Mouse (Mus musculus): ENCODE measurements around the gene Hmox1. TPM values are rescaled to one million over a fixed set of nuclear protein-coding genes. Genes with fewer than 3 reads are reported as not detected.

Gene Hmox1
- polyA plus RNA-seq, 1 experiment from 2014 or later = 160 TPM

DNA sequence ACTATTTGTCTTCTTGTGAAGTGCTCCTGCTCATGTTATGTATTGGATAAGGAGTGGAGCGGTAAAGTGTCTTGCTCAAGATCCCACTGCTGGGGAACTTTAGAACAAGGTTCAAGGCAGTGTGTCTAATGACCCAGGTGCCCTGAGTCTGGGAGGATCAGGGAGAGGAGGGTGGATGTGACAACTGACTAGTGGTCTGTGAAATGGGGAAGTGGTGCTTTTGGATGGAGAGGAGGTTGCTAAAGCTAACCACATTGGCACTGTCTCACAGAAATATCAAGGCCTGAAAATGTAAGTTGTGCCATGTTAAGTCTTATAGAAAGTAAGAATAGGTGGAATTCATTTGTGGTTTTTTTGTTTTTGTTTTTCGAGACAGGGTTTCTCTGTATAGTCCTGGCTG lies 26.3 kb downstream of the Hmox1 start:
- 76% methylated on average over 2 of the region's 2 CpGs for WGBS (ENCODE audit: insufficient replicate concordance)
- ATAC-seq = peak; percentile 23; the same call in 1 of the 2 replicates
- no peaks in the 10 kb centered on the region for H3K9me3 ChIP-seq (ENCODE audit: low read length)
- no peak for TF ChIP-seq CTCF (IDR thresholded peaks at IDR 0.05; ENCODE audit: low read depth)
- no peak for TF ChIP-seq EP300 (IDR thresholded peaks at IDR 0.05; ENCODE audit: low read depth)
- H3K36me3 ChIP-seq (replicated peaks; ENCODE audit: insufficient read depth, low read length) = peaks cover 83% of the 10 kb centered on the region
- H3K4me1 ChIP-seq (ENCODE audit: insufficient read depth) = no peaks in the 10 kb centered on the region
- no peak overlapping the region for H3K4me3 ChIP-seq (ENCODE audit: low read depth, low read length)
- H3K27me3 ChIP-seq (ENCODE audit: insufficient read depth, low read length) = no peaks in the 10 kb centered on the region
- H3K9ac ChIP-seq (replicated peaks) = no peak overlapping the region
- peak; percentile 22 for DNase-seq
- H3K4me2 ChIP-seq (ENCODE audit: low read depth, low read length) = no peak overlapping the region
- H3K27ac ChIP-seq (ENCODE audit: low read depth) = no peak overlapping the region

GRCm38 (mm10) chr8:75127406-75127805 lies 34.0 kb downstream of the Hmox1 start:
- 91% methylated on average over 1 of the region's 1 CpGs for WGBS (ENCODE audit: insufficient replicate concordance)
- no peaks in the 10 kb centered on the region for H3K9me3 ChIP-seq (ENCODE audit: low read length)
- no peak for DNase-seq
- H3K4me2 ChIP-seq (ENCODE audit: low read depth, low read length) = no peak overlapping the region
- no peak for TF ChIP-seq CTCF (IDR thresholded peaks at IDR 0.05; ENCODE audit: low read depth)
- TF ChIP-seq EP300 (IDR thresholded peaks at IDR 0.05; ENCODE audit: low read depth) = no peak
- no peaks in the 10 kb centered on the region for H3K27me3 ChIP-seq (ENCODE audit: insufficient read depth, low read length)
- no peaks in the 10 kb centered on the region for H3K4me1 ChIP-seq (ENCODE audit: insufficient read depth)
- H3K4me3 ChIP-seq (ENCODE audit: low read depth, low read length) = no peak overlapping the region
- H3K27ac ChIP-seq (ENCODE audit: low read depth) = no peak overlapping the region
- peaks cover 71% of the 10 kb centered on the region for H3K36me3 ChIP-seq (replicated peaks; ENCODE audit: insufficient read depth, low read length)
- no peak overlapping the region for H3K9ac ChIP-seq (replicated peaks)
- ATAC-seq = no peak

GRCm38 (mm10) chr8:75132485-75132884 lies 39.1 kb downstream of the Hmox1 start:
- H3K4me2 ChIP-seq (ENCODE audit: low read depth, low read length) = no peak overlapping the region
- ATAC-seq (peak; percentile 66; the same call in 1 of the 2 replicates), DNase-seq (peak; percentile 72)
- no peaks in the 10 kb centered on the region for H3K9me3 ChIP-seq (ENCODE audit: low read length)
- peak; percentile 84 for TF ChIP-seq CTCF (IDR thresholded peaks at IDR 0.05; ENCODE audit: low read depth)
- no peak for TF ChIP-seq EP300 (IDR thresholded peaks at IDR 0.05; ENCODE audit: low read depth)
- no peak overlapping the region for H3K9ac ChIP-seq (replicated peaks)
- peaks cover 23% of the 10 kb centered on the region for H3K36me3 ChIP-seq (replicated peaks; ENCODE audit: insufficient read depth, low read length)
- WGBS (ENCODE audit: insufficient replicate concordance) = 16% methylated on average over 3 of the region's 3 CpGs
- no peak overlapping the region for H3K4me3 ChIP-seq (ENCODE audit: low read depth, low read length)
- no peak overlapping the region for H3K27ac ChIP-seq (ENCODE audit: low read depth)
- H3K4me1 ChIP-seq (ENCODE audit: insufficient read depth) = no peaks in the 10 kb centered on the region
- H3K27me3 ChIP-seq (ENCODE audit: insufficient read depth, low read length) = no peaks in the 10 kb centered on the region

DNA sequence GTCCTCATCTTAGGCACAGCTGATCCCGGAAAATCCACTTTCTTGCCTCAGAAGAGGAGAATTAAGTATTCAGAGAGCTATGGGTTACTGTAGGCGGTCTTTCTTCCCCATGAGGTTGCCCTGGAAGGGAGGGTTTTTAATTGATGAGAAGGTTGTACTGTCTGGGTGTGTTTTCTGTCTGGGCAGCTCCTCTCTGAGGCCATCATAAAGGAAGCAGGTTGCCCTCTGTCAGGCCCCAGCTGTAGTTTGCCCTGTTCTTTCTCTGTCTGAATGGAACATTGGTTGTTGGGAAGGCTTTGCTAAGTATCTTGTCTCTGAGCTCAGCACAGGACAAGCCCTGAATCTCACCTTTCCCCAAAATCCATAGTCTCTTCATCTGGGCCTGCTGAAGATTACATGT lies 40.0 kb downstream of the Hmox1 start:
- ATAC-seq = no peak
- 88% methylated on average over 2 of the region's 2 CpGs for WGBS (ENCODE audit: insufficient replicate concordance)
- no peak overlapping the region for H3K27ac ChIP-seq (ENCODE audit: low read depth)

GRCm38 (mm10) chr8:75134603-75135391 lies 41.4 kb downstream of the Hmox1 start:
- H3K4me2 ChIP-seq (ENCODE audit: low read depth, low read length) = no peak overlapping the region
- H3K4me3 ChIP-seq (ENCODE audit: low read depth, low read length) = no peak overlapping the region
- WGBS (ENCODE audit: insufficient replicate concordance) = 12% methylated on average over 2 of the region's 2 CpGs
- no peaks in the 10 kb centered on the region for H3K27me3 ChIP-seq (ENCODE audit: insufficient read depth, low read length)
- no peak overlapping the region for H3K9ac ChIP-seq (replicated peaks)
- no peak overlapping the region for H3K27ac ChIP-seq (ENCODE audit: low read depth)
- peaks cover 6% of the 10 kb centered on the region; the same call in 1 of the 2 replicates for H3K36me3 ChIP-seq (replicated peaks; ENCODE audit: insufficient read depth, low read length)
- H3K9me3 ChIP-seq (ENCODE audit: low read length) = no peaks in the 10 kb centered on the region
- ATAC-seq = peak; percentile 52
- no peaks in the 10 kb centered on the region for H3K4me1 ChIP-seq (ENCODE audit: insufficient read depth)
- TF ChIP-seq EP300 (IDR thresholded peaks at IDR 0.05; ENCODE audit: low read depth) (no peak), CTCF (IDR thresholded peaks at IDR 0.05; ENCODE audit: low read depth) (no peak)
- DNase-seq = no peak

More for the DNA sequence above, 40.0 kb downstream of the Hmox1 start:
- Histone ChIP-seq H3K4me2 (ENCODE audit: low read depth, low read length) (no peak overlapping the region), H3K9me3 (ENCODE audit: low read length) (no peaks in the 10 kb centered on the region), H3K9ac (replicated peaks) (no peak overlapping the region), H3K36me3 (replicated peaks; ENCODE audit: insufficient read depth, low read length) (peaks cover 16% of the 10 kb centered on the region), H3K4me1 (ENCODE audit: insufficient read depth) (no peaks in the 10 kb centered on the region), H3K27me3 (ENCODE audit: insufficient read depth, low read length) (no peaks in the 10 kb centered on the region), H3K4me3 (ENCODE audit: low read depth, low read length) (no peak overlapping the region)
- no peak for DNase-seq
- TF ChIP-seq CTCF (IDR thresholded peaks at IDR 0.05; ENCODE audit: low read depth) (no peak), EP300 (IDR thresholded peaks at IDR 0.05; ENCODE audit: low read depth) (no peak)

DNA sequence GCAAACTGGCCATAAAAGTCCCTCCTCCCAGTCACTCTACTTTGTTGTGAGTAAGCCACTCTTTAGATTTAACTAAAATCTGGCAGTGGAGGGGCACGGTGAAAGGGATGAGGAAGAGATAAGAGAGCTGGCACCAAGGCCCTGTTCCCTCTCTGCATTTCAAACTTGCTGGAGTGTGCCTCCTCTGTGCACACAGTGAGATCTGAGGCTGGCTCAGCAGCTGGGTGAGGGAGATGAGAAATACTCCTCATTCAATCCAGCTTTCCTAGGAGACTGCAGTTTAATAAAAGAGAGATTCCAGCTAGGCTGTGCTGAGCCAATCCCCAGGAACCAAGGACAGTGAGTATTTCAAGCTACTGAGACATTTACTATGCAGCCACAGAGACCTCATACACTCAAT lies 42.3 kb downstream of the Hmox1 start:
- Histone ChIP-seq H3K4me3 (ENCODE audit: low read depth, low read length) (no peak overlapping the region), H3K27ac (ENCODE audit: low read depth) (no peak overlapping the region), H3K27me3 (ENCODE audit: insufficient read depth, low read length) (no peaks in the 10 kb centered on the region), H3K4me1 (ENCODE audit: insufficient read depth) (no peaks in the 10 kb centered on the region), H3K9ac (replicated peaks) (no peak overlapping the region), H3K4me2 (ENCODE audit: low read depth, low read length) (no peak overlapping the region), H3K36me3 (replicated peaks; ENCODE audit: insufficient read depth, low read length) (no peaks in the 10 kb centered on the region), H3K9me3 (ENCODE audit: low read length) (no peaks in the 10 kb centered on the region)
- 9% methylated on average over 1 of the region's 1 CpGs for WGBS (ENCODE audit: insufficient replicate concordance)
- no peak for TF ChIP-seq EP300 (IDR thresholded peaks at IDR 0.05; ENCODE audit: low read depth)
- TF ChIP-seq CTCF (IDR thresholded peaks at IDR 0.05; ENCODE audit: low read depth) = no peak
- ATAC-seq (no peak), DNase-seq (no peak)

Data from liver, postnatal 0 days (tissue).